Mouse (Mus musculus) heart, adult 8-10 months (tissue): ENCODE data around the gene Ddx31. TPM values are rescaled to one million over a fixed set of nuclear protein-coding genes. Genes with fewer than 3 reads are reported as not detected.
A peak's percentile ranks its signal among the peaks of the same experiment; 100 is the strongest.

Experiments
- DNase-seq: peaks from one replicate; pipeline ENCODE4 v3.0.0; 2022; ENCODE audit warnings: low spot score
- total RNA-seq, 4 experiments: library from RNA; stranded (reverse); gene quantifications; 2 replicates each; pipeline ENCODE4 v1.2.4; 2022

Gene Ddx31
- total RNA-seq, 4 experiments from 2014 or later = 3.3 to 4.9 (median 3.8) TPM

GRCm38 (mm10) chr2:28863857-28864256 is 23.7 kb downstream of the Ddx31 start:
- no peak for DNase-seq

GRCm38 (mm10) chr2:28867495-28867894 is 27.3 kb downstream of the Ddx31 start:
- DNase-seq = no peak

GRCm38 (mm10) chr2:28875554-28875953 is 35.3 kb downstream of the Ddx31 start:
- no peak for DNase-seq

- DNase-seq = no peak
These were observed 41.1 kb downstream of the Ddx31 start for GRCm38 (mm10) chr2:28881275-28881674.

GRCm38 (mm10) chr2:28882047-28882446 is 41.8 kb downstream of the Ddx31 start:
- DNase-seq = no peak

- peak; percentile 3 for DNase-seq
These were observed 42.8 kb downstream of the Ddx31 start for GRCm38 (mm10) chr2:28882826-28883485.

- no peak for DNase-seq
These were observed 44.7 kb downstream of the Ddx31 start for GRCm38 (mm10) chr2:28884914-28885313.

GRCm38 (mm10) chr2:28892796-28893195 is 52.6 kb downstream of the Ddx31 start:
- no peak for DNase-seq

GRCm38 (mm10) chr2:28893526-28893925 is 53.3 kb downstream of the Ddx31 start:
- DNase-seq = no peak

GRCm38 (mm10) chr2:28895876-28896275 is 55.7 kb downstream of the Ddx31 start:
- no peak for DNase-seq

- DNase-seq = no peak
These were observed 57.2 kb downstream of the Ddx31 start for GRCm38 (mm10) chr2:28897340-28897899.

GRCm38 (mm10) chr2:28902291-28902690 is 62.1 kb downstream of the Ddx31 start:
- DNase-seq = no peak

- DNase-seq = no peak
These were observed 63.7 kb downstream of the Ddx31 start for GRCm38 (mm10) chr2:28903871-28904270.

- no peak for DNase-seq
These were observed 64.6 kb downstream of the Ddx31 start for GRCm38 (mm10) chr2:28904786-28905185.

GRCm38 (mm10) chr2:28905561-28905960 is 65.4 kb downstream of the Ddx31 start:
- DNase-seq = no peak

- no peak for DNase-seq
These were observed 67.6 kb downstream of the Ddx31 start for GRCm38 (mm10) chr2:28907691-28908388.

GRCm38 (mm10) chr2:28908389-28909153 is 68.4 kb downstream of the Ddx31 start:
- DNase-seq = peak; percentile 9

GRCm38 (mm10) chr2:28909186-28909817 is 69.1 kb downstream of the Ddx31 start:
- DNase-seq = no peak

- DNase-seq = no peak
These were observed 69.9 kb downstream of the Ddx31 start for GRCm38 (mm10) chr2:28909818-28910710.

GRCm38 (mm10) chr2:28910877-28911276 is 70.7 kb downstream of the Ddx31 start:
- DNase-seq = no peak
